Mouse (Mus musculus): ENCODE measurements around the gene Frmpd2. TPM values are rescaled to one million over a fixed set of nuclear protein-coding genes. Genes with fewer than 3 reads are reported as not detected.

The Frmpd2 gene
- total RNA-seq, 2 experiments from 2014 or later = 0.46 to 1.6 TPM

GRCm38 (mm10) chr14:33598376-33599130 is 127.1 kb downstream of the Frmpd2 start:
- intact Hi-C loops (cut with DNase I) = no loop called here
- peak; percentile 28 for DNase-seq

- intact Hi-C loops (cut with DNase I) = no loop called here
- no peak for DNase-seq
Observed at GRCm38 (mm10) chr14:33607431-33607830, 135.9 kb downstream of the Frmpd2 start.

Other genes with a start within 250 kb of the Frmpd2 start
- 100 to 1,000 TPM; 205 to 224 TPM for gene Mapk8, start 24.5 kb upstream of the Frmpd2 start, total RNA-seq (2021)
- gene Ptpn20, start 117.5 kb downstream of the Frmpd2 start, total RNA-seq (2021) = 1 to 10 TPM in 1 of 2 experiments, under 1 TPM in 1; 0.93 to 1.3 TPM